Mouse (Mus musculus) liver, postnatal 0 days (tissue): ENCODE results near the gene Psma1.

Source experiments
- CTCF ChIP-seq: sonication (generic); IDR thresholded peaks from 2 replicates; pipeline ENCODE4 v1.5.1; 2016; ENCODE audit warnings: antibody characterized with exemption, low read depth
- EP300 ChIP-seq: IDR thresholded peaks from 2 replicates; pipeline ENCODE4 v1.6.1; 2016; ENCODE audit warnings: antibody characterized with exemption, low read depth, mild to moderate bottlenecking

DNA sequence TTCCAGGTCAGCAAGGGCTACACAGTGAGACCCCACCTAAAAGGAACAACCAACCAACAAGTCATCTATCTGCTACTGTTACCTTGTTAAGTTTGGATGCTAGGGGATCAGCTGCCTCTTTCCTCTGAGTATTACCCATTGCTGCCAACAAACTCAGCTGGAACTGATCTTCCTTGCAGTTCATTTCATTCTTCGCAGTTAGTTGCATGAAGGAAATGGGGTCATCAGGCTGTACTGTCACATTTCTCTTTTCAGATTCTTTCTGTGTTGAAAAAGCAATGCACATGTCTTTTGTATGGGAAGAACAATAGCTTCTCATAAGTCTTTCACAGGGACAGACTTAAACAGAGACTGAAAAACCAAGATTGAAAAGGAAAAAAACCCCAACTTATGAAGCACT lies 49.4 kb downstream of the Psma1 start:
- TF ChIP-seq CTCF: no peak
- TF ChIP-seq EP300: no peak
